Mouse (Mus musculus): ENCODE data around the gene Slc11a1.

DNA sequence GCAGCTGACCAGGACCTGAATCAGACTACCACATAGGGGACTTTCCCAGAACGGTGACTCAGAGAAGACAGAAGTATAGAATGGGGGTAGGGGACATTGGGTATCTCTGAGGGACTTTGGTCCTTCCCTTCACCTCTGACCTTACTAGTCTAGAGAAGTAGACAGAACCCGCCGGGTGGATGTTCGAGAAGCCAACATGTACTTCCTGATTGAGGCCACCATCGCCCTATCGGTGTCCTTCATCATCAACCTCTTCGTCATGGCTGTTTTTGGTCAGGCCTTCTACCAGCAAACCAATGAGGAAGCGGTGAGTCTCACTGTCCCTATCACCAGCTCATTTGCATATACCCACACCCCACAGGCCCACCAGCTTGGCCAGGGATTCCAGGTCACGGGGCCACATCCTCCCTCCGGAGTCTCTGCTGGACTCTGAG, 6.6 kb downstream of the Slc11a1 start:
- TF ChIP-seq CTCF (IDR thresholded peaks at IDR 0.05; ENCODE audit: low read depth) (no peak), EP300 (IDR thresholded peaks at IDR 0.05; ENCODE audit: low read depth) (no peak)
